Mouse (Mus musculus) cortical plate, adult 2 months (tissue): ENCODE measurements around the gene Hbs1l.

Experiments used
- CTCF ChIP-seq: fragments of 200-500 bp; IDR thresholded peaks from 2 replicates; pipeline ENCODE4 v1.5.1; 2011; ENCODE audit warnings: mild to moderate bottlenecking, control low read depth, low read length; ENCODE audit not compliant: insufficient read depth; ENCODE audit errors: extremely low read depth
- POLR2A ChIP-seq: fragments of 200-500 bp; IDR thresholded peaks from 2 replicates; pipeline ENCODE4 v1.6.1; 2011; ENCODE audit warnings: mild to moderate bottlenecking, low read length, control low read depth; ENCODE audit not compliant: insufficient read depth; ENCODE audit errors: extremely low read depth

GRCm38 (mm10) chr10:21254266-21255140 lies 41.3 kb upstream of the Hbs1l start:
- TF ChIP-seq POLR2A (no peak), CTCF (no peak)
